12 mouse cellular contexts compared by ENCODE assay signal in the genomic region with DNA sequence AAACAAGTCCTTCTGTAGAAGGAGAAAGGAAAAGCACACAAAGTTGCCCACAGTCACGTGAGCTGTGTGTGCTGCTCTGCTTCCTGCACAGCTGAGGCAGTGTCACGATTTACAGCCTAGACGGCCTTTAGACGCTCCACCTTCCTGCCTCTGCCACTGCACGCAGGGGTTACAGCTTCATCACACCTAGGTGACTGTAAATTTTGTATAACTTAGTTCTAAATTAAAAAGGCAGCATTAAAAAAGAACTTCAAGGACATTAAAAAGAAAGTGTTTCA.
DNase-seq lines count a peak whose midpoint lies in the region; ATAC-seq and TF ChIP-seq lines count a peak whose summit lies in the region.
"Had no signal": no experiment of that assay in that cellular context is flagged by ENCODE, and none has a peak within 500 bp of the region (broad histone marks: within the 10 kb centered on the region; RNA-seq: fewer than 3 reads in every experiment).

No protein-coding gene starts in this region.

- H3K9me3 ChIP-seq in hindbrain, embryonic 15.5 days, result no peaks in the 10 kb centered on the region
- no peaks in the 10 kb centered on the region for H3K9me3 ChIP-seq in hindbrain, postnatal 0 days (ENCODE audit: low read length)
- no peaks in the 10 kb centered on the region for H3K9me3 ChIP-seq in neural tube, embryonic 12.5 days
- H3K9me3 ChIP-seq: intestine, embryonic 15.5 days; limb, embryonic 15.5 days had no signal

- no peak overlapping the region for H3K27ac ChIP-seq in hindbrain, embryonic 15.5 days (replicated peaks)
- H3K27ac ChIP-seq in hindbrain, postnatal 0 days, result no peak overlapping the region
- H3K27ac ChIP-seq in neural tube, embryonic 12.5 days, result no peak overlapping the region
- H3K27ac ChIP-seq: intestine, embryonic 15.5 days; limb, embryonic 15.5 days had no signal

- DNase-seq in hindbrain, postnatal 0 days (ENCODE audit: low spot score), result no peak
- no peak for DNase-seq in neural tube, embryonic 10.5 days (ENCODE audit: extremely low spot score, low spot score)
- DNase-seq in thymus, postnatal 36 days, result peak; percentile 7 to 33
- no peak for DNase-seq in right cerebral cortex, adult 18-20 months
- DNase-seq: cerebellum, adult 8-10 months had no signal

- no peaks in the 10 kb centered on the region for H3K27me3 ChIP-seq in hindbrain, embryonic 15.5 days
- no peaks in the 10 kb centered on the region for H3K27me3 ChIP-seq in hindbrain, postnatal 0 days (ENCODE audit: insufficient read depth, low read length)
- no peaks in the 10 kb centered on the region for H3K27me3 ChIP-seq in neural tube, embryonic 12.5 days (replicated peaks)
- H3K27me3 ChIP-seq: intestine, embryonic 15.5 days; limb, embryonic 15.5 days had no signal

- no peak overlapping the region for H3K9ac ChIP-seq in hindbrain, embryonic 15.5 days
- no peak overlapping the region for H3K9ac ChIP-seq in hindbrain, postnatal 0 days (replicated peaks; ENCODE audit: low read length)
- H3K9ac ChIP-seq in neural tube, embryonic 12.5 days, result no peak overlapping the region
- H3K9ac ChIP-seq: intestine, embryonic 15.5 days; limb, embryonic 15.5 days; lung, embryonic 14.5 days had no signal

- no peak overlapping the region for H3K4me3 ChIP-seq in hindbrain, embryonic 15.5 days
- H3K4me3 ChIP-seq in hindbrain, postnatal 0 days (ENCODE audit: low read length), result no peak overlapping the region
- H3K4me3 ChIP-seq in neural tube, embryonic 12.5 days, result no peak overlapping the region
- H3K4me3 ChIP-seq: intestine, embryonic 15.5 days; limb, embryonic 15.5 days had no signal

- no peak for TF ChIP-seq CTCF in hindbrain, postnatal 0 days (IDR thresholded peaks at IDR 0.05; ENCODE audit: low read depth)

- no peak overlapping the region for H3K4me2 ChIP-seq in hindbrain, embryonic 15.5 days
- H3K4me2 ChIP-seq in hindbrain, postnatal 0 days (ENCODE audit: low read depth, low read length), result no peak overlapping the region
- no peak overlapping the region for H3K4me2 ChIP-seq in neural tube, embryonic 12.5 days (replicated peaks)
- H3K4me2 ChIP-seq: intestine, embryonic 15.5 days; limb, embryonic 15.5 days; lung, embryonic 14.5 days had no signal

- 0 out of 2 replicates have a peak, but pooled peaks have one; percentile 30 for ATAC-seq in hindbrain, embryonic 15.5 days (ENCODE audit: low FRiP score, low read depth)
- no peak; the same call in 1 of the 2 replicates for ATAC-seq in hindbrain, postnatal 0 days
- ATAC-seq in neural tube, embryonic 12.5 days (ENCODE audit: low FRiP score, low read depth), result peak; percentile 44; the same call in 1 of the 2 replicates
- ATAC-seq in hematopoietic stem cell, adult 5-6 weeks (replicated peaks in 1 of 2; ENCODE audit: insufficient read depth in 1 of 2, low FRiP score in 2 of 2, low TSS enrichment in 1 of 2, low read depth in 1 of 2, poor library complexity in 2 of 2, severe bottlenecking in 2 of 2), result peak; percentile 80 to 84
- no peak for ATAC-seq in erythroblast, adult 5-6 weeks (replicated peaks; ENCODE audit: low FRiP score, poor library complexity, severe bottlenecking)

- H3K4me1 ChIP-seq in hindbrain, embryonic 15.5 days (replicated peaks), result no peaks in the 10 kb centered on the region
- no peaks in the 10 kb centered on the region for H3K4me1 ChIP-seq in hindbrain, postnatal 0 days (ENCODE audit: insufficient read depth, low read length)
- no peaks in the 10 kb centered on the region for H3K4me1 ChIP-seq in neural tube, embryonic 12.5 days
- H3K4me1 ChIP-seq: intestine, embryonic 15.5 days had no signal

- WGBS in hindbrain, embryonic 15.5 days, result 91% methylated on average over 5 of the region's 5 CpGs
- 89% methylated on average over 5 of the region's 5 CpGs for WGBS in hindbrain, postnatal 0 days
- 65% methylated on average over 5 of the region's 5 CpGs for WGBS in neural tube, embryonic 12.5 days

- peaks cover 12% of the 10 kb centered on the region; the same call in 1 of the 2 replicates for H3K36me3 ChIP-seq in hindbrain, embryonic 15.5 days
- peaks cover 5% of the 10 kb centered on the region; the same call in 1 of the 2 replicates for H3K36me3 ChIP-seq in hindbrain, postnatal 0 days (ENCODE audit: insufficient read depth, low read length)
- H3K36me3 ChIP-seq in neural tube, embryonic 12.5 days, result peaks cover 15% of the 10 kb centered on the region

Comparison
In these comparisons a context has a peak if more than half of its experiments do, and no peak if none do; other contexts are left out.
1. ATAC-seq: peak in hindbrain, embryonic 15.5 days (single experiment), neural tube, embryonic 12.5 days (single experiment) and hematopoietic stem cell, adult 5-6 weeks (2 of 2); none in hindbrain, postnatal 0 days (single experiment) and erythroblast, adult 5-6 weeks (single experiment).
2. DNase-seq: peak in thymus, postnatal 36 days (2 of 2); none in hindbrain, postnatal 0 days (single experiment), neural tube, embryonic 10.5 days (single experiment) and right cerebral cortex, adult 18-20 months (single experiment).